14 mouse cellular contexts compared by ENCODE assay signal in the genomic region with DNA sequence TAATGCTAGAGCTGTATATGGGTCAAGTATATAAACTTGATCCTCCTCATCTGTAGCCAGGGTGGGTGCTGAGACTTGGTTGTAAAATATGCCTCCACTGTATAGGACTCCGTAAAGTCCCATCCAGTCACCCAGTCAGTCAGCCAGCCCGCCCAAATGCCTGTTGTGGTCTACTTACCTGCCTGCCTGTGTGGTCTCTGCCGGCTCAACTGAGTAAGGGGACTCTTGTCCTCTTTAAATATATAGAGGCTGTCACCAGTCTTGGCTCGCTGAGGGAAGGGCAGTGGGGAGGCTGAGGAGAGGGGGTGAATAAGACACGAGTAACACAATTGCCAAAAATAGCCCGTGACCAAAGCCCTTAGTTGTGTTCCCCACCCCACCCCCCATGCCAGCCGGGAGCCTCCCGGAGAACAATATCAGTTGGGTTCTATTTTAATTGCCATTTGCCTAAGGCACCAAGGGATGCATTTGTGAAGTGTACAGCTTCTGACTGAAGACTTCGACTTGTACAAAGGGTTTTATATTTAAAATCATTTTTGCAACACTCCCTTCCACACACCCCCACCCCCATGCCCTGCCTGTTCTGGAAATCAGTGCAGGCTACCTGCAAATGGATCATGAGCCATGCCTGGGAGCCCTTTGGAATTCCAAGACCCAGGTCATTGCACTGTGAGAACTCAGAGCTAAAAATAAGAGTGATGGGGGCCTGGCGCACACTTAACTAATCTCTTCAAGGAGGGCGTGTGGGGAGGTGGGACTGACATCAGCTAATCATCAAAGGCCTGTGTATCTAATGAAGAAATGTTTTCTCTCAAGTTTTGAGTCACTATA. TPM values are rescaled to one million over a fixed set of nuclear protein-coding genes. Genes with fewer than 3 reads are reported as not detected.
DNase-seq lines count a peak whose midpoint lies in the region; ATAC-seq lines count a peak whose summit lies in the region.
"Had no signal": no experiment of that assay in that cellular context is flagged by ENCODE, and none has a peak within 500 bp of the region (broad histone marks: within the 10 kb centered on the region; RNA-seq: fewer than 3 reads in every experiment).

Gene Csrp3 (minus strand): TSS at position 214 of the 831 bp plus-strand sequence.

- no peak within 1 kb of the TSS for H3K27ac ChIP-seq in liver, embryonic 11.5 days (ENCODE audit: low read depth, low read length)
- H3K27ac ChIP-seq in liver, embryonic 12.5 days = no peak within 1 kb of the TSS
- peak within 1 kb of the TSS; percentile 86 for H3K27ac ChIP-seq in heart, embryonic 10.5 days
- H3K27ac ChIP-seq in limb, embryonic 13.5 days = no peak within 1 kb of the TSS
- H3K27ac ChIP-seq: liver, embryonic 14.5 days had no signal

- H3K4me2 ChIP-seq in liver, embryonic 11.5 days = no peak within 1 kb of the TSS
- H3K4me2 ChIP-seq in liver, embryonic 12.5 days = no peak within 1 kb of the TSS
- no peak within 1 kb of the TSS for H3K4me2 ChIP-seq in limb, embryonic 13.5 days (replicated peaks)

- H3K9me3 ChIP-seq in liver, embryonic 11.5 days (ENCODE audit: control insufficient read depth, low read length) = no peaks in the 10 kb centered on the region
- H3K9me3 ChIP-seq in liver, embryonic 12.5 days (replicated peaks) = no peaks in the 10 kb centered on the region
- no peaks in the 10 kb centered on the region for H3K9me3 ChIP-seq in heart, embryonic 10.5 days
- no peaks in the 10 kb centered on the region for H3K9me3 ChIP-seq in limb, embryonic 13.5 days

- no peak for ATAC-seq in liver, embryonic 11.5 days (replicated peaks; ENCODE audit: low FRiP score)
- no peak for ATAC-seq in liver, embryonic 12.5 days
- no peak; the same call in 1 of the 2 replicates for ATAC-seq in limb, embryonic 13.5 days (ENCODE audit: low FRiP score, low read depth)
- ATAC-seq: intestine, postnatal 0 days; midbrain, embryonic 16.5 days had no signal

- DNase-seq in liver, embryonic 11.5 days (ENCODE audit: low spot score) = no peak
- no peak for DNase-seq in gastrocnemius, adult 18-20 months (ENCODE audit: low spot score)
- peak; percentile 91 for DNase-seq in heart, embryonic 10.5 days (ENCODE audit: low spot score)
- no peak for DNase-seq in urinary bladder, postnatal 10 days (ENCODE audit: low spot score)
- DNase-seq in right cerebral cortex, postnatal 14 days = no peak
- DNase-seq in frontal cortex, postnatal 10 days (ENCODE audit: low spot score in 2 of 2) = no peak
- DNase-seq: adrenal gland, adult 8-10 months; cerebellum, adult 18-20 months; thymus, postnatal 14 days had no signal

- 62% methylated on average over 11 of the region's 11 CpGs for WGBS in liver, embryonic 11.5 days
- WGBS in liver, embryonic 12.5 days (ENCODE audit: insufficient replicate concordance) = 57% methylated on average over 11 of the region's 11 CpGs
- WGBS in heart, embryonic 10.5 days = 30% methylated on average over 11 of the region's 11 CpGs
- 48% methylated on average over 11 of the region's 11 CpGs for WGBS in limb, embryonic 13.5 days

- H3K4me3 ChIP-seq in liver, embryonic 11.5 days (ENCODE audit: low read depth, low read length) = no peak within 1 kb of the TSS
- H3K4me3 ChIP-seq in liver, embryonic 12.5 days = no peak within 1 kb of the TSS
- peak within 1 kb of the TSS; percentile 59 for H3K4me3 ChIP-seq in heart, embryonic 10.5 days
- no peak within 1 kb of the TSS for H3K4me3 ChIP-seq in limb, embryonic 13.5 days

- H3K36me3 ChIP-seq in liver, embryonic 11.5 days (ENCODE audit: control insufficient read depth, insufficient read depth, low read length) = no peaks in the 10 kb centered on the region
- H3K36me3 ChIP-seq in liver, embryonic 12.5 days = no peaks in the 10 kb centered on the region
- no peaks in the 10 kb centered on the region for H3K36me3 ChIP-seq in heart, embryonic 10.5 days
- no peaks in the 10 kb centered on the region for H3K36me3 ChIP-seq in limb, embryonic 13.5 days

- no peak within 1 kb of the TSS for H3K9ac ChIP-seq in liver, embryonic 11.5 days (ENCODE audit: low read depth, low read length)
- H3K9ac ChIP-seq in liver, embryonic 12.5 days = no peak within 1 kb of the TSS
- H3K9ac ChIP-seq in limb, embryonic 13.5 days = no peak within 1 kb of the TSS
- H3K9ac ChIP-seq: liver, embryonic 14.5 days had no signal

- no peaks in the 10 kb centered on the region for H3K27me3 ChIP-seq in liver, embryonic 11.5 days (replicated peaks; ENCODE audit: control insufficient read depth, insufficient read depth, low read length)
- no peaks in the 10 kb centered on the region for H3K27me3 ChIP-seq in liver, embryonic 12.5 days (replicated peaks)
- H3K27me3 ChIP-seq in heart, embryonic 10.5 days (ENCODE audit: insufficient read depth, poor library complexity, severe bottlenecking) = no peaks in the 10 kb centered on the region
- no peaks in the 10 kb centered on the region for H3K27me3 ChIP-seq in limb, embryonic 13.5 days

- H3K4me1 ChIP-seq in liver, embryonic 11.5 days (replicated peaks; ENCODE audit: control insufficient read depth, insufficient read depth, low read length) = no peaks in the 10 kb centered on the region
- H3K4me1 ChIP-seq in liver, embryonic 12.5 days = peaks cover 8% of the 10 kb centered on the region; the same call in 1 of the 2 replicates
- H3K4me1 ChIP-seq in heart, embryonic 10.5 days = peaks cover 42% of the 10 kb centered on the region
- H3K4me1 ChIP-seq in limb, embryonic 13.5 days = peaks cover 14% of the 10 kb centered on the region

RNA-seq across cellular contexts. Expression of gene Csrp3, which starts in this region (rescaled TPM):
- 5.1 and 14.4 TPM in 2 replicates for polyA plus RNA-seq in liver, embryonic 11.5 days (2014; fragmentation: Nextera tagmentation; extraction: Ambion mirVana)
- polyA plus RNA-seq in liver, embryonic 12.5 days (2016; fragmentation: Nextera tagmentation; extraction: Ambion mirVana) = 0.27 and 0.86 TPM in 2 replicates
- total RNA-seq in gastrocnemius, adult 18-20 months (2021) = 100 to 1,000 TPM; 202 to 385 TPM
- 905 and 1,263 TPM in 2 replicates for polyA plus RNA-seq in heart, embryonic 10.5 days (2016; fragmentation: Nextera tagmentation; extraction: Ambion mirVana)
- polyA plus RNA-seq in limb, embryonic 13.5 days (2015; fragmentation: Nextera tagmentation; extraction: Ambion mirVana) = 27.6 and 27.8 TPM in 2 replicates
- total RNA-seq: adrenal gland, adult 8-10 months had no signal
- polyA plus RNA-seq: midbrain, embryonic 16.5 days had no signal

Comparison
In these comparisons a context has a peak if more than half of its experiments do, and no peak if none do; other contexts are left out.
1. RNA of gene Csrp3 (polyA plus RNA-seq): 905 to 1,263 TPM in heart, embryonic 10.5 days; 27.6 to 27.8 TPM in limb, embryonic 13.5 days, 5.1 to 14.4 TPM in liver, embryonic 11.5 days and 0.27 to 0.86 TPM in liver, embryonic 12.5 days; every median in the first group is over 10 times any median in the second.